ENCODE assay signal across 9 mouse cellular contexts in the genomic region with DNA sequence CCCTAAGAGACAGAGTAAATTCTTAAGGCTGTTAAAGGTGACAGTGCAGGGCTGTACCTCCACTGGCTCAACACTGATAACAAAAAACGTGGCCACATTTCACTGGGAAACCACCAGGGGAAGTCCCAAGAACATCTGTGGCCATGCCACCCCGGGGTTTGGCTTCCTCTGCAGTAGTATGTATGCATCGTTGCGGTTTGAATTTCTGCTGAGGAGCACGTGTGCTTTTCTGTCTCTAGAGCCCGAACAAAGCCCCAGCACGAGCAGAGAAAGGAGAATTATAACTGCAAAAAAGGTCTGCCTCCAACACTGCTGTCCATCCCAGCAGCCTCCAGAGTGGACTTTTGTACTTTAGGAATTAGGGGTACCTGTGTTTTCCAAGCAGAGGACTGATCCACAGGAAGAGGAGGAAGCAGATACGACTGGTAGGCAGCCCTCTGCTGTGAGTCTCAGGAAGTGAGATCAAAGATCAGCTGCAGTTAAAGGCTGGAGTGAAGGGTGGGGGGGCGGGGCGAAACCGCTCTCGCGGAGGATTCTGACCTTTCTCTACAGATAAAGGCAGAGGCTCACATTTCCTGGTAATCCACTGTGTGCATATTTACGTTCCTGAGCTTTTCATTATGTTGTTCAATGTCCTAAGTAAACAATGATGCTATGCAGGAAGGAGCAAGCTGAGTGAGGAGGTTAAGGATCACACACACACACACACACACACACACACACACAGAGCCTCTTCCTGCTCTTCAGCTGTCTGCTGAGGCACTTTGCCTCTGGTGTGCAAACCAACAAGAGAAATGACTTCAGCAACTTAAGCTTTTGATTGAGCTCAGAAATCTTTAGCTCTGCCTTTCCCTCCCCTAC.
DNase-seq lines count a peak whose midpoint lies in the region; ATAC-seq and TF ChIP-seq lines count a peak whose summit lies in the region.
"Had no signal": no experiment of that assay in that cellular context is flagged by ENCODE, and none has a peak within 500 bp of the region (broad histone marks: within the 10 kb centered on the region; RNA-seq: fewer than 3 reads in every experiment).

No protein-coding gene starts in this region.

- TF ChIP-seq POLR2A in liver, adult 2 months (IDR thresholded peaks at IDR 0.05; ENCODE audit: extremely low read depth, insufficient read depth, low read length), result no peak

- no peaks in the 10 kb centered on the region for H3K9me3 ChIP-seq in forebrain, embryonic 15.5 days
- no peaks in the 10 kb centered on the region for H3K9me3 ChIP-seq in hindbrain, embryonic 15.5 days
- no peaks in the 10 kb centered on the region for H3K9me3 ChIP-seq in midbrain, embryonic 16.5 days (replicated peaks; ENCODE audit: control insufficient read depth, low read length, poor library complexity, severe bottlenecking)
- no peaks in the 10 kb centered on the region for H3K9me3 ChIP-seq in stomach, postnatal 0 days (ENCODE audit: control insufficient read depth, low read length)

- peak overlapping the region; percentile 65 for H3K4me3 ChIP-seq in gastrocnemius, adult 2 months
- peak overlapping the region; percentile 19 for H3K4me3 ChIP-seq in forebrain, embryonic 15.5 days
- H3K4me3 ChIP-seq in hindbrain, embryonic 15.5 days, result peak overlapping the region; percentile 18; the same call in 1 of the 2 replicates
- peak overlapping the region; percentile 25 for H3K4me3 ChIP-seq in liver, adult 2 months (ENCODE audit: insufficient read depth, low read depth, low read length)
- H3K4me3 ChIP-seq in midbrain, embryonic 16.5 days (ENCODE audit: low read depth, low read length), result peak overlapping the region; percentile 24
- H3K4me3 ChIP-seq in stomach, postnatal 0 days (ENCODE audit: low read depth, low read length), result peak overlapping the region; percentile 12

- H3K27ac ChIP-seq in gastrocnemius, adult 2 months, result peak overlapping the region; percentile 9; the same call in 1 of the 2 replicates
- no peak overlapping the region for H3K27ac ChIP-seq in forebrain, embryonic 15.5 days (replicated peaks)
- 0 out of 2 replicates have a peak overlapping the region, but pooled peaks have one; percentile 15 for H3K27ac ChIP-seq in hindbrain, embryonic 15.5 days (replicated peaks)
- H3K27ac ChIP-seq in liver, adult 2 months (replicated peaks; ENCODE audit: insufficient read depth, low read depth, low read length), result no peak overlapping the region
- 0 out of 2 replicates have a peak overlapping the region, but pooled peaks have one; percentile 28 for H3K27ac ChIP-seq in midbrain, embryonic 16.5 days (ENCODE audit: low read length)
- H3K27ac ChIP-seq in stomach, postnatal 0 days (replicated peaks), result peak overlapping the region; percentile 56

- TF ChIP-seq EP300 in stomach, postnatal 0 days (optimal IDR thresholded peaks at IDR 0.05), result no peak

- DNase-seq in gastrocnemius, adult 2 months, result peak; percentile 17
- no peak for DNase-seq in gastrocnemius, postnatal 14 days
- peak; percentile 35 for DNase-seq in adrenal gland, postnatal 10 days
- DNase-seq in liver, adult 2 months (ENCODE audit: extremely low read depth, low read depth, low spot score), result peak; percentile 70
- peak; percentile 74 for DNase-seq in stomach, postnatal 0 days (ENCODE audit: low spot score)

- H3K4me1 ChIP-seq in forebrain, embryonic 15.5 days, result peaks cover 6% of the 10 kb centered on the region; the same call in 1 of the 2 replicates
- H3K4me1 ChIP-seq in hindbrain, embryonic 15.5 days (replicated peaks), result no peaks in the 10 kb centered on the region
- H3K4me1 ChIP-seq in liver, adult 2 months (ENCODE audit: control insufficient read depth, insufficient read depth, low read length), result peaks cover 9% of the 10 kb centered on the region
- peaks cover 11% of the 10 kb centered on the region for H3K4me1 ChIP-seq in midbrain, embryonic 16.5 days (ENCODE audit: control insufficient read depth, insufficient read depth, low read length)
- H3K4me1 ChIP-seq in stomach, postnatal 0 days (replicated peaks; ENCODE audit: control insufficient read depth, insufficient read depth), result no peaks in the 10 kb centered on the region

- no peak overlapping the region; the same call in 1 of the 2 replicates for H3K9ac ChIP-seq in forebrain, embryonic 15.5 days (replicated peaks)
- H3K9ac ChIP-seq in hindbrain, embryonic 15.5 days, result no peak overlapping the region
- H3K9ac ChIP-seq in liver, adult 2 months (ENCODE audit: low read depth, low read length), result peak overlapping the region; percentile 58; the same call in 1 of the 2 replicates
- peak overlapping the region; percentile 36 for H3K9ac ChIP-seq in midbrain, embryonic 16.5 days (ENCODE audit: low read depth, low read length)
- no peak overlapping the region for H3K9ac ChIP-seq in stomach, postnatal 0 days (ENCODE audit: low read length)

- no peak for TF ChIP-seq CTCF in gastrocnemius, adult 2 months (IDR thresholded peaks at IDR 0.05)
- TF ChIP-seq CTCF in liver, adult 2 months (IDR thresholded peaks at IDR 0.05; ENCODE audit: low read depth, low read length), result no peak
- TF ChIP-seq CTCF in stomach, postnatal 0 days (IDR thresholded peaks at IDR 0.05; ENCODE audit: low read depth), result no peak; the same call in 1 of the 2 replicates

- 16% methylated on average over 14 of the region's 14 CpGs for WGBS in forebrain, embryonic 15.5 days
- WGBS in hindbrain, embryonic 15.5 days, result 15% methylated on average over 14 of the region's 14 CpGs
- WGBS in liver, adult 2 months, result 3% methylated on average over 14 of the region's 14 CpGs
- 7% methylated on average over 14 of the region's 14 CpGs for WGBS in midbrain, embryonic 16.5 days
- WGBS in stomach, postnatal 0 days, result 5% methylated on average over 14 of the region's 14 CpGs

- H3K27me3 ChIP-seq in forebrain, embryonic 15.5 days, result no peaks in the 10 kb centered on the region
- no peaks in the 10 kb centered on the region for H3K27me3 ChIP-seq in hindbrain, embryonic 15.5 days
- no peaks in the 10 kb centered on the region for H3K27me3 ChIP-seq in liver, adult 2 months (ENCODE audit: control insufficient read depth, insufficient read depth, low read length)
- H3K27me3 ChIP-seq in midbrain, embryonic 16.5 days (ENCODE audit: control insufficient read depth, insufficient read depth, low read depth, low read length), result no peaks in the 10 kb centered on the region
- no peaks in the 10 kb centered on the region for H3K27me3 ChIP-seq in stomach, postnatal 0 days (ENCODE audit: control insufficient read depth, insufficient read depth, low read length)
- H3K27me3 ChIP-seq: Patski had no signal

- H3K79me2 ChIP-seq in liver, adult 2 months (ENCODE audit: control insufficient read depth, insufficient read depth, low read length), result no peaks in the 10 kb centered on the region

- no peaks in the 10 kb centered on the region for H3K36me3 ChIP-seq in forebrain, embryonic 15.5 days
- no peaks in the 10 kb centered on the region for H3K36me3 ChIP-seq in hindbrain, embryonic 15.5 days
- no peaks in the 10 kb centered on the region for H3K36me3 ChIP-seq in liver, adult 2 months (ENCODE audit: control insufficient read depth, insufficient read depth, low read length)
- H3K36me3 ChIP-seq in midbrain, embryonic 16.5 days (ENCODE audit: control insufficient read depth, insufficient read depth, low read length), result no peaks in the 10 kb centered on the region
- no peaks in the 10 kb centered on the region for H3K36me3 ChIP-seq in stomach, postnatal 0 days (ENCODE audit: control insufficient read depth, insufficient read depth, low read length)

- intact Hi-C loops in gastrocnemius, adult 2 months (cut with DNase I), result no loop called here
- intact Hi-C loops in gastrocnemius, postnatal 14 days (cut with DNase I; ENCODE audit: low total_unique reads), result no loop called here

- ATAC-seq in forebrain, embryonic 15.5 days (replicated peaks), result peak; percentile 85
- peak; percentile 69 for ATAC-seq in hindbrain, embryonic 15.5 days (ENCODE audit: low FRiP score, low read depth)
- peak; percentile 80 for ATAC-seq in midbrain, embryonic 16.5 days
- ATAC-seq in stomach, postnatal 0 days (ENCODE audit: low FRiP score, low TSS enrichment), result peak; percentile 97

- H3K4me2 ChIP-seq in forebrain, embryonic 15.5 days (replicated peaks), result peak overlapping the region; percentile 21
- peak overlapping the region; percentile 38 for H3K4me2 ChIP-seq in hindbrain, embryonic 15.5 days
- peak overlapping the region; percentile 49 for H3K4me2 ChIP-seq in midbrain, embryonic 16.5 days (ENCODE audit: low read length)
- H3K4me2 ChIP-seq in stomach, postnatal 0 days (replicated peaks; ENCODE audit: low read depth), result peak overlapping the region; percentile 46

Comparison
In these comparisons a context has a peak if more than half of its experiments do, and no peak if none do; other contexts are left out.
1. H3K27ac ChIP-seq: peak in gastrocnemius, adult 2 months (single experiment), hindbrain, embryonic 15.5 days (single experiment), midbrain, embryonic 16.5 days (single experiment) and stomach, postnatal 0 days (single experiment); none in forebrain, embryonic 15.5 days (single experiment) and liver, adult 2 months (single experiment).
2. H3K4me3 ChIP-seq: peak in every context shown above with its lines; median percentile 65 in gastrocnemius, adult 2 months; 25 in liver, adult 2 months; 24 in midbrain, embryonic 16.5 days; 19 in forebrain, embryonic 15.5 days; 18 in hindbrain, embryonic 15.5 days; 12 in stomach, postnatal 0 days.
3. H3K9ac ChIP-seq: peak in liver, adult 2 months (single experiment) and midbrain, embryonic 16.5 days (single experiment); none in forebrain, embryonic 15.5 days (single experiment), hindbrain, embryonic 15.5 days (single experiment) and stomach, postnatal 0 days (single experiment).
4. Peak in every context shown above with its lines, with median percentiles within 50 percentile points of each other: ATAC-seq and H3K4me2 ChIP-seq.